Mouse (Mus musculus) urinary bladder, postnatal 25 days (tissue): ENCODE data around the gene Psmb6.

Experiments used
- DNase-seq: peaks from one replicate; pipeline ENCODE4 v3.0.0; 2022; ENCODE audit warnings: low spot score

Psmb6 gene

DNA sequence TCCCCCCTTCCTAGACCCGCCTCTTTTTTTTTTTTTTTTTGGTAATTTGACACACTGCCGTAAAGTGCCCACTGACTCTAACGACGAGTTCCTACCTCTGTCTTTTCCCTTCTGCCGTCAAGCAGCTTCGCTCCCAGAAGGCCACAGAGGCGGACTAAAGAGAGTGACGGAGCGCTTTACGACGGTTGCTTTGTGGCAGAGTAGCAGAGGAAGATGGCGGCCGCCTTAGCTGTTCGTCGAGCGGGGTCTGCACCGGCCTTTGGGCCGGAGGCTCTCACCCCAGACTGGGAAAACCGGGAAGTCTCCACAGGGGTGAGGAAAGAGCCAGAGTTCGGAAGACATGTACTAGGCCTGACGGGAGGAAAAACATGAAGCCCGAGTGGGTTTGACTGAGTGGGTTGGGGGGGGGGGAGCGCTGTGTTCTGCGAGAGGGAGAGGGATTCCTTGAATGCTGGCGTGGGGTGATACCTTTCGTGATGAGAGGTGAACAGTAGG lies at the start of gene Psmb6:
TSS of gene Psmb6 (plus strand) at position 184 of the 495 bp plus-strand sequence.
- DNase-seq = peak; percentile 77

DNA sequence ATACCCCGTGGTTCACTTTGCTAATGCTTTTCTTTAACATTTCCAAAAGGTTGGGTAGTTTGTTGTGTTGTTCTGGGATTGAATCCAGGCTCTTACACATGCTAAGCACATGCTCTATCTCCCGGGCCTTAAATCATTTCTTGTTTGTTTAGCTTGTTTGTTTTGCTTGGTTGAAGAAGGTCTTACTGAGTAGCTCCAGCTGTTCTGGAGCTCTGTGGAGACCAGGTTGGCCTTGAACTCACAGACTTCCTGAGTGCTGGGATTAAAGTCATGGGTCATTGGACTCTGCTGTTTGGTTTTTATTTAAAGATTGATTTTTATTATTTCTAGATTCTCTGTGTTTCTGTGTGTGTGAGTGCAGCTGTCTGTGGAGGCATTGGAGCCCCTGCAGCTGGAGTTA lies 39.7 kb upstream of the Psmb6 start:
- no peak for DNase-seq

DNA sequence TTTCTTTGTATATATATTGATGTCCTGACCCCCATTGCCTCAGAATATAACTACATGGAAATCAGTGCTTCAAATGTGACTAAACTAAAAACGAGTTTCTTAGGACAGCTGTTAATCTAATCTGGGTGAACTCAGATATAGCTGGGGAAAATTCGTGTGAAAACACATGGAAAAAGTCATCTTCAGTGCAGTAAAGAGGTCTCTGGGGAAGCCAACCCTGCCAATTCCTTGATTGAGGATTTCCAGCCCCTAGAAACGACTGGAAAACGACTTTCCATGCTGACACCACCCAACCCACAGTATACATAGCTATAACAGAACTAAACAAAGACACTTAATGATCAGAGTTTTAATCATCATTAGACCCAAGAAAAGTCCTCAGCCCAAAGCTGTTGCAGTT lies 37.4 kb upstream of the Psmb6 start:
- no peak for DNase-seq

DNA sequence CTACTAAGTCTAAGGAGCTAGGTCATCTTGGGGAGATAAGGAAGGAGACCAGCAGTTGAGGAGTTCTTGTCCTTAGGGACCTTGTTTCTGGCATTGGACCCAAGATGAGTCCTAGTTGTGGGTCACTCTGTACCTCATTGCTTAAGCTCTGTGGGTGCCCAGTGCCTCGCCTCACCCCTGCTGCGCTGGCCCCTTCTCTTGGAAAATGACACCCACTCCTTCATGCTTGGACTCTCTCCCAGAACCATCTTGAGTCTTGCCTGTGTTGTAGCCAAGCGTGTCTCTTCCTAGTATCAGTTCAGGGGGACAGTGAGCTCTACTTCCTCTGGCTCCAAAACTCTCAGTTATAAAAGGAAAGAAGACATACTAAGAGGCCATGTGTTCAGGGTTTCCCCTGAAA lies 36.0 kb upstream of the Psmb6 start:
- DNase-seq = no peak

DNA sequence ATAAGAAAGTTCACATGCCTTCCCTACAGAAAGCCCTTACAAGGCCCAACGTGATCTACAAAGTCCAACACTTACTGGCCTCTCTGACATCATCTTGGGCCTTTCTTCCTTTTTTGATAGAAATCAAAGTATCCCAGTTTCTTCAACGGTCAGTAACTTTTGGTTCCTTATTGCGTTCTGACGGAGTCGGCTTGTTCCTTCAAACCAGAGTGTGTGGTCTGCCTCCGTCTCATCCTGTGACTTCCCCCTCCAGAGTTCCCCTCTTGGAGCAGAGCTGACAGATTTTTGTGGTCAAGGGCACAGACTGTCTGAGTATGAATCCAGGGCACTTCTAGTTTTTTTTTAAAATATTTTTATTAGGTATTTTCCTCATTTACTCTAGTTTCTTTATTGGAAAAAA lies 35.5 kb upstream of the Psmb6 start:
- no peak for DNase-seq

DNA sequence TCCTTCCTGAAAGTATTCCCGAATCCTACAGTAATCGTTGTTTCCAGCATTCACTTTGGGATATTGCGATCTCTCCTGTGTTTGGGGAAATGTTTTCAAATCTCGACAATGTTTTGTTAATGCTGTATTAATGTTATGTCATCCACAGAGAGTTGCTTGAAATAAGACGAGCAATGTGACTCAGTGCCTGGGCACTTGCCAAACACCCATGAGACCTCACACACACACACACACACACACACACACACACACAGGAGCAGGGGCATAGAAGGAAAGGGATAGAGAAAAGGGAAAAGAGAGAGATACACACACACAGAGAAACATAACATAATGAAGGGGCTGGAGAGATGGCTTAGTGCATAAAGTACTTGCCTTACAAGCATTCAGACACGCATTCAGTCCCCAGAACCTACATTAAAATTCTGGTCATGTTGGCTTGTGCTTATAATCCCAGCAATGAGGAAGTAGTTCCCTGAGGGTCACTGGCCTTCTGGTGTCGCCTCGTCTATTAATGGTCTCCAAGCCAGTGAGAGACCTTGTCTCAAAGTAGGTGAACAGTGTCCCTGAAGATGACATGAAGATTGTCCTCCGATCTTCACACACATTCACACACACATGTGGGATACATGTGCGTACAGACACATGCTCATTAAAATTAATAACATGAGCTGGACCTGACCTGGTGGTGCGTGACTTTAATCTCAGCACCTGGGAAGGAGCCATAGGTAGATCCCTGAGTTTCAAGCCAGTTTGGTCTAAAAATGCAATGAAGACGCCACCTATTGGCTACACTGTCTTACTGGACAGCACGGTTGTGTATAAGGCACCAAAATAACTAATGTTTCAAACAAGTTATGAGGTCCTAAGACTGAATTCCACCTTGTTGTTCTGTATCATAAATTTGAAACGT lies 25.3 kb upstream of the Psmb6 start:
- no peak for DNase-seq

DNA sequence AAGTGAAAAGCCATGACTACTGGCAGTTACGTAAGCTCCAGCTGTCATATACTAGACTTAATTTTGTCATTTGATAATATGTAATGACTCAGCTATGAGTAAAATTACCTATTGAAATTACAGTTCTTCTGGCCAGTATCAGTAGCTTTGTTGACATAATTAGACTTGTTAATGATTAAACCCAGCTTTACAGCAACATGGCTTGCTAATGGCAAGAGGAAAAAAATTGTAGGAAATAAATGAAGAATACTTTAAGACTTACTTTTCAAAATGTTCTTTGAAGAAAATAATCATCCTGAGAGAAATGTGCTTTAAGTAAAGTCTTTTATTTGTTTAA lies 24.7 kb upstream of the Psmb6 start:
- no peak for DNase-seq

DNA sequence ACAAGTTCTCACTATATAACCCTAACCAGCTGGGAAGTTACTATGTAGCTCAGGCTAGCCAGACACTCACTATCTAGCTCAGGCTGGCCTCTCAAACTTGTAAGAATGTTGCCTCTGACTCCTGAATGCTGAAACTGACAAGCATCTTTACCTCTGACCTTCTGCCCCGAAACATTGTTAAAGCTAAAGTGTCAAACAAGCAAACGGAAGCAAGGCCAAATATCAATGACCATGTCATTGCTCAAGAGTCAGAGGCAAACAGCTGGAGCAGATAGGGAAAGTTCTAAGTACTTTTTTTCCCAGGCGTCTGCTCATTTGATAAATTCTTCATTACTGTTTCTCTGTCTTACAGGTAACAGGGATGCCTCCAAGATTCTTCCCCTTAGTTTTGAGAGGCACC lies 23.1 kb upstream of the Psmb6 start:
- DNase-seq = no peak

DNA sequence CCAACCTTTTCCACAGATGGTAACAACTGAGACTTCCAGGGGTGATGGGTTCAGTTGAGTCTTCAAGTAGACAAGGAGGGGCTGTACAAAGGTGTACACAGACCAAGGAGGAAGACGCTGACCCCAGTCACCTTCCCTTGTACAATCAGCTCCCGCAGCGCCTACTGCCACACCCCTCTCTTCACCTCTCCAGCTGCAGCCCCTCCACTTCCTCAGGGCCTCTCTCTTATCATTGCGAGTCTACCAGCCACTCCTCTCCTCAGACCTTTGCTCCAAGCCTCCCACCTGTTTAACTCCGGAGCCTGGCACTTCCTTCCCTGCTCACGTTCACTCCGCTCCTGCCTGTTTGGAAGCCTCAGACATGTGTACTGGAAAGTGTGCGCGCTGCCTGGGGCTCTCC lies 20.2 kb upstream of the Psmb6 start, which contains the start of gene Tm4sf5:
TSS of gene Tm4sf5 (plus strand) at position 275 of the 400 bp plus-strand sequence.
- no peak for DNase-seq

DNA sequence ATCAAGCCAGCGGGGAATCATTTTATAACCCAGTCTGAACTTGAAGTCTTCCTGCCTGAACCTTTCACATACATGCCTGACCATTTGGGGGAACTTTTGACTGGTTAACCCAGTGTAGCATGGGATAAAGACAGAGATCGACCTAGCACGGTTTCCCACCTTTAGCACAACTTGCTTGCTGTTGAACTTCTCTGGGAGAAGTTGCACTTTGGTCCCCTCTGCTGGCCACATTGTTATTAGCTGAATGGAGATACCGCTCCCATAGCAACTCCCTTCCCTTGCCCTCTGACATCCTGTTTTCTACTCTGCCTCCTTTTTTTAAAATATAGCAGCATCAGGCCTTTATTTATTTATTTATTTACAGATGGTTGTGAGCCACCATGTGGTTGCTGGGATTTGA lies 18.8 kb upstream of the Psmb6 start:
- DNase-seq = peak; percentile 65

DNA sequence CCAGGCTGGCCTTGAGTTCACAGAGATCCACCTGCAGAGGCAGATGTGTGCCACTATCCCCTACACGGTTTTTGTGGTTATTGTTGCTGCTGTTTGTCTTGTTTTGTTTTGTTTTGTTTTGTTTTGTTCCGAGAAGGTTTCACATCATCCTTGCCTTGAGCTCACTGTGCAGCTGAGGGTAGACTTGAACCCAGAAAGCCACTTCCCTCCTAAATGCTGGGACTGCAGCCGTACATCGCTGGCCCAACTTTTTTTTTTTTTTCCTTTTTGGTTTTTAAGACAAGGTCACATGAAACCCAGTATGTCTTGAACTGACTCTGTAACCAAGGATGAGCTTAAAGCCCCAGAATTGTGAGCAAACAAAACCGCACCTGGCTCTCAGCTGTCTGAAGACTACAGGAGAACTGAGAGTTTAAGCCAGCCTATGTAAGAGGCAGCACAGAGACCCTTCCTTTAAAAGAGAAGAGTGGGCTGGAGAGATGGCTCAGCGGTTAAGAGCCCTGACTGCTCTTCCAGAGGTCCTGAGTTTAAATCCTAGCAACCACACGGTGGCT lies 18.1 kb upstream of the Psmb6 start:
- no peak for DNase-seq

DNA sequence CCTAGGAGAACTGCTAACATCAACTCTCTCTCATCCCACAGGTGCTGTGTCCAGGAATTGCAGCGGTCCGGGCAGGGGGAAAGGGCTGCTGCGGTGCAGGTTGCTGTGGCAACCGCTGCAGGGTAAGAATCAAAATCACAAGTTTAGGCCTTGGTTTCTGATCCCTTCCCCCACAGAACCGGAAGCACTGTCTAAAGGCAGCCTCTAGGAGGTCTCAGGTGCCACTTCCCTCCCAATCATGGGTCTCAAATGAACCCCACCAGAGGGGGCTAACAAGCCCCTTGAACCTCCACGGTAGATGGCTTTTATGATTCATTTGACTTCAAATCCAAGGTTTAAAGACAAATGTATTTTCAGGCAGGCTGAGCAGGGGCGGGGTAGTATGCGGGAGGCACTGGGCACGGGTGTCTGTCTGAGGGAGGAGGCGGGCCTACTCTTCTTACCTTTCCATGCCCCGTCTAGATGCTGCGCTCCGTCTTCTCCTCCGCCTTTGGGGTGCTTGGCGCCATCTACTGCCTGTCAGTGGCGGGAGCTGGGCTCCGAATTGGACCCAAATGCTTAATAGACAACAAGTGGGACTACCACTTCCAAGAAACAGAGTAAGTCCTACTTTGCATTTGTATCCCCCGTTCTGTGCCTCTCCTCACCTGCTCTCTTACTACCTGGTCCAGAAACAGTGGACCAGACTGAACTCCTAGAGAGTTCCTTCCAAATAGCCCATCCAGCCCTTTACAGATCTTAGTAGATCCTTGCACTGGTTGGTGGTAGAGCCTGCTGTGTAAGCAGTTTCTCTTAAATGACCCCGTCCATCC lies 15.2 kb upstream of the Psmb6 start:
- peak; percentile 18 for DNase-seq

DNA sequence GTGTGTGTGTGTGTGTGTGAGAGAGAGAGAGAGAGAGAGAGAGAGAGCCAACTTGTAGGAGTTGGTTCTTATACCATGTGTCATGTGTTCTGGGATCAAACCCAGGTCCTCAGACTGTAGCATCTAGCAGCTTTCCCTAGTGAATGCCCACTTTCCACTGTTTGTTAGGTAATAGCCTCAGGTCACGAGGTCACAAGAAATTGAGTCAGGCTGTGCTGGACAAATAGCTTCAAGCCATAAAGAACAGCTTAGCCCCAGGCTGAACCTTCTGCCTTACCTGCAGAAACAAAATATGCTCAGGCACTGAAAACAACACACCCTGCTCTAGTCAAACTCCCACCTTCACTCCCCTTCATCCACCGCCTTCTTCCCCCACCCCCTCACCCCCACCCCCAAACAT lies 13.9 kb upstream of the Psmb6 start:
- DNase-seq = no peak

DNA sequence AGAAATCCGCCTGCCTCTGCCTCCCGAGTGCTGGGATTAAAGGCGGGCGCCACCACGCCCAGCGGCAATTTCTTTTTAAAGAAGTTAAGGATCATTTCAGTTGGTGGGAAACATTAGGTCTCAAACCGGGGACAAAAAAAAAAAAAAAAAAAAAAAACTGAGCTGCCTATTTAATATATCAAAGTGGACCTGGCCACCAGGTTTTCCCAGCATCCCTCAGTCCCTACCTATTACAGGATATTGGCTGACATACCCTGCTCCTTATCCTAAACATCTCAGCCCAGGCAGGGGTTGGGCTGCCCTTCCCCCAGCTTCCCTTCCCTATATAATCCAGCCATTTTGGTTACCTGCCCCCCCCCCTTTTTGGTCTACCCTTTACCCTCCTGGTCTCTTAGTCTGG lies 13.3 kb upstream of the Psmb6 start:
- DNase-seq = no peak

DNA sequence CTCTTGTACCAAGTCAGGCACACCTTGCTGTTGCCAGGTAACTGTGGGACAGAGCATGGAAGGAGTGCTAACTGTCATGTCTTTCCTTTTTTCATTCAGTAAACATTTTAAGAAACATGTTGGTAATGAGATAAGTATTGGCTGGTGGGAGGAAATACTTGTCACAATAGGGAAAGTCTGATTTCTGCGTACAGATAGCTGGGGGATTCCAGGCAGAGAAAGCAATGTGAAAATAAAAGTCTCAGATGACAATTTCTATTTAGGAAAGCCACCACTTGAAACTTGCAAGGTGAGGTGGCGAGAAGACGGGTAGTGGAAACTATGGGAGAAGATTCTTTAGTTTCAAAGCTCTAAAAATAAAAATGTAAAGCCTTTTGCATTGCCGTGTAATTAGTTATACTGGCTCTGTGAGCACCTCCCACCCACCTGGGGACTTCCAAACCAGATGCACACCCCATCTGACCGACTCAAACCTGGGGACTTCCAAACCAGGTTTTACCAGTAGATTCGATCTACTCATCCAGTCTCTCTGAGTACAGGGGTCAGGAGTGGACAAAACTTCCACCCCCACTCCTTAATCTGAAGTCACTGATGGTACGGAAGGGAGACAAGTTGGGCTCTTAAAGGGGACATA lies 12.3 kb upstream of the Psmb6 start:
- no peak for DNase-seq

DNA sequence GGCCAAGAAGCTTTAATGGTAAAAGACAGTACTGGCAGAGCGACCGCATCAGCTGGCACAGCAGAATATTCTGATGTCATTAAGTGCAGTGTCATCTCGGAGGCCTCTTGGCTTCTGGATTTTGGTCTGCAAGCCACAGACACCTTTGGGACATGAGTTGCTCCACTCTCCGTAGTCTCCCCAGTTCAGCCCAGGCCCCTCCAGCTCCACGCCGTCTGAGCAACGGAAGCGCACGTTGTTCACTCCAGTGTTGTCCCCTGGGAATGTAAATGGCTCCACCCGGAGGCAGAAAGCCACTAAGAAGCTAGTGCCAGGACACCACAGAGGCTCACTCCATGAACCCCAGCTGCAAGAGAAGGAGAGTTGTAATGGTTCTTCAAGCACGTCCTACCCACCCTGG lies 11.6 kb upstream of the Psmb6 start:
- DNase-seq = no peak

DNA sequence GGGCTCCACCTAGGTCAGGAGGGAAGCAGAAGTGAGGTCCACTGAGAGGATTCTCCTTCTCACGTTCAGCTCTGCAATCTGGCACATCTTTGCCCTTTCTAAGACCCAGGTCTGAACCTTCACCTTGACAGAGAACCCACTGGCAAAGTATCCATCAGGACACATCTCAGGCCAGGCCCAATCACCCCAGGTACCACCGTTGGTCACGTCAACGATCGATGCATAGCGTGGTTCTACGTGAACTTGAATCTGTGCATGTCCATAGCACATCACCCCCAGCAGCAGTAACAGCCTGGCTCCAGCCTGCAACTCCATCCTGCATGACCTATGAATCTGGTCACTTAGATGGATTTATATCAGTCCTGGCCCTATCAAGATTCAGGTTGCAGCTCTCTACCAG lies 10.9 kb upstream of the Psmb6 start, which contains the start of gene Vmo1:
TSS of gene Vmo1 (minus strand) at position 329 of the 400 bp plus-strand sequence.
- no peak for DNase-seq

DNA sequence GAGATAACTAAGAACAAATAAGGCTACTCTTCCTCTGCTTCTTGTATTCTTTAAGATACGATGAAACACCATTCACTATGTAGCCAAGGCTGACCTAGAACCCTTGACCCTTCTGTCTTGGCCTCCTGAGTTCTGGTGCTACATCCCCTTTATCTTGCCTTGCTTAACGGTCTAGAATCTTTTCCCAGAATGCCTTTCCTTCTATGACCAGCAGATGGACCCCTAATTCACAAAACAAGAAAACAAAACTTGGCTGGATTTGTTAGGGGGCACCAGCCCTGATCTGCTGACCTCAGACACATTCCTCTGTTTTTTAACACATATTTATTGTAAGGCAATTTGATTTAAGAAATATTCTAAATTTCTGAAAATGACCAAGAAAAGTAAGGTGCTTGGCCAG lies 8.8 kb upstream of the Psmb6 start:
- DNase-seq = no peak

DNA sequence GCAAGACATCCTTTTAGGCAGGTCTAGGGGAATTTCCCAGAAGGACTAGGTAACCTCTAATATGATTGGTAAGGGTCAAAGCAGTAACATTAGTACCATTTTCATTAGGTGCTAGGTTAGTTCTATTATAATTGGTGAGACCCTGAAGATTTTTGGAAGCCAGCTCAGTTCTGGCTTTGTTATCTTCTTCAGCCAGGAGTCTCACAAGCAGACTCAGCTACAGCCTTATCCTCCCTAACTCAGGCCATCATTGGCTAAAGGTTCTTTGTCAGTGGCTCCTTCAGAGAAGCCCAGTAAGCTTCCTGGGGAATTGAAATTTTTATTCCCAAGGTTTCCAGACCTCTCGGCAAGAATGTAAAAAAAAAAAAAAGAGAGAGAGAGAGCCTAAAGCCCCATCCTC lies 6.7 kb upstream of the Psmb6 start:
- no peak for DNase-seq

DNA sequence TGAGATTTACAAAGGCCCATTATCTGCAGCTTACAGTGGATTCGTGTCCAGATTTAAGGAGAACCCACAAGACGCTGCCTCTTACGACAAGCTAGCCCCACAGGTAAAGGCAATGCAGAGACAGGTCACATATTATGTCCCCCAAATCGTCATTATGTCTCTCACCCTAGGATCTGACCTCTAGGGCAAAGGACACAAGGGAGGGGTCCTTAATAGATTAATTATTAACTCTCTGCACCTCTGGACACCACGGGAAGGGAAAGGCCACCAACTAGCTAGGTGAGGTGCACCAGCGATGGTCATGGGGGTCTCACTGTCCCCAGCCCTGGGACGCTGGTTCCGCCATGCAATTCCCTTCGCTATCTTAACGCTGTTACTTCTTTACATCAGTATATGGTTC lies 6.2 kb upstream of the Psmb6 start, which contains the start of gene Gltpd2:
TSS of gene Gltpd2 (plus strand) at position 274 of the 400 bp plus-strand sequence.
- DNase-seq = no peak

DNA sequence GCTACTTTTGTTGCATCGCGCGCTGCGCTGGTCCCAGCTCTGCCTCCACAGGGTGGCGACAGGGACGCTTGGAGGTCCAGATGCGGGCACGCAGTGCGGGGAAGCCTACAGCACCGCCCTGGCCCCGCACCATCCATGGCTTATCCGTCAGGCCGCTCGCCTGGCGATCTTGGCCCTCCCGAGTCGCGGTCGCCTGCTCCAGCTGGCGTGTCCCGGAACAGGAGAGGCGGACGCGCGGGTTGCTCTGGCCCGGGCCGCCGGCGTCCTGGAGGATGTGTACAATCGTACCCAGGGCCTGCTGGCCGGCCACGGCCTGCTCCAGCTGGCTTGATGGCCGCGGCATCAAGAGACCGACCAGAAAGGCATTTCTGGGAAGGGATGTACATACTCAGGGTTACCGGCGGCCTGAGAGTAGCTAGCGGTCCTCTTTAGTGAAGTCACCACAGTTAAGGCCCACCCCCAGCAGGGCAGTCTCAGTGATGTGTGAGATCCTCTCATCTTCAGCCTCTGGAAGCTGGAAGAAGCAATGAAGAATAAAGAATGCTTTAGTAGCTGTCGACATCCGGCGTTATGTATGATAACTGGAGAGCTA lies 4.9 kb upstream of the Psmb6 start:
- DNase-seq = peak; percentile 16
